8 mouse cellular contexts compared by ENCODE assay signal in the genomic region with DNA sequence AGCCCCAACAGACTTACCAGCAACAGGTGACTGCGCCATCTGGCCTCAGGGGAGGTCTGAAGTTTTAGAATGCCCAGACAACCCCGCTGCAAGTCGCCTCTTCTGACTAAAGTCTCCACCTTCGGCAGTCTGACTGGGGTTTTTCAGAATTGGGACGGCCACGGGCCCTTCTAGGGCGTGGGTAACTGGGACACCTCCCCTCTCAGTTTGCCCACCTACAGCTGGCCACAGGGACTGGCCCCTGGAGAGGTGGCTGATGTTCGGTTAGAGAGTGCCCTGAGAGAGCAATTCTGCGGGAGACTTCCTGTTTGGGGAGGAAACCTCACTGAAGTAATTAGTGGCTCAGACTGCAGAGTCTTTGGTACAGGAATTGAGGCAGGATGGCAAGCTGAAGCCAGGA. TPM values are rescaled to one million over a fixed set of nuclear protein-coding genes. Genes with fewer than 3 reads are reported as not detected.
DNase-seq lines count a peak whose midpoint lies in the region; ATAC-seq and TF ChIP-seq lines count a peak whose summit lies in the region.
"Had no signal": no experiment of that assay in that cellular context is flagged by ENCODE, and none has a peak within 500 bp of the region (broad histone marks: within the 10 kb centered on the region; RNA-seq: fewer than 3 reads in every experiment).

No protein-coding gene starts in this region.

- peaks cover 40% of the 10 kb centered on the region for H3K4me1 ChIP-seq in E14TG2a.4 (replicated peaks; ENCODE audit: low read depth, low read length)
- peaks cover 4% of the 10 kb centered on the region for H3K4me1 ChIP-seq in bone marrow, adult 2 months (ENCODE audit: control insufficient read depth, insufficient read depth, low read length)
- peaks cover 27% of the 10 kb centered on the region for H3K4me1 ChIP-seq in heart, embryonic 13.5 days
- H3K4me1 ChIP-seq in megakaryocyte, embryonic 14.5 days = peaks cover 98% of the 10 kb centered on the region

- no peak for ATAC-seq in heart, embryonic 13.5 days (ENCODE audit: extremely low read depth, insufficient number of reproducible peaks, low FRiP score, low TSS enrichment)

- peak overlapping the region; percentile 51 for H3K4me3 ChIP-seq in E14TG2a.4 (replicated peaks; ENCODE audit: low read length)
- no peak overlapping the region for H3K4me3 ChIP-seq in bone marrow, adult 2 months (replicated peaks; ENCODE audit: control insufficient read depth, low read depth, low read length)
- no peak overlapping the region for H3K4me3 ChIP-seq in heart, embryonic 13.5 days
- peak overlapping the region; percentile 87 for H3K4me3 ChIP-seq in megakaryocyte, embryonic 14.5 days (replicated peaks)

- no peak for DNase-seq in right cerebral cortex, adult 2 months (ENCODE audit: low spot score in 2 of 2)
- DNase-seq in cerebellum, postnatal 10 days = no peak
- no peak for DNase-seq in cerebellum, postnatal 36 days
- DNase-seq: kidney, postnatal 36 days had no signal

- TF ChIP-seq CTCF in E14TG2a.4 (conservative IDR thresholded peaks at IDR 0.05; ENCODE audit: low read length) = no peak
- no peak for TF ChIP-seq CTCF in bone marrow, adult 2 months (IDR thresholded peaks at IDR 0.05; ENCODE audit: control insufficient read depth, insufficient read depth, low read length)

- peaks cover 14% of the 10 kb centered on the region for H3K27me3 ChIP-seq in E14TG2a.4 (ENCODE audit: insufficient read depth, low read length)
- H3K27me3 ChIP-seq in heart, embryonic 13.5 days (replicated peaks) = no peaks in the 10 kb centered on the region
- peaks cover 3% of the 10 kb centered on the region for H3K27me3 ChIP-seq in megakaryocyte, embryonic 14.5 days (replicated peaks)

- H3K36me3 ChIP-seq in E14TG2a.4 (ENCODE audit: insufficient read depth, low read length) = no peaks in the 10 kb centered on the region
- no peaks in the 10 kb centered on the region for H3K36me3 ChIP-seq in heart, embryonic 13.5 days
- H3K36me3 ChIP-seq in megakaryocyte, embryonic 14.5 days (replicated peaks; ENCODE audit: low read length) = no peaks in the 10 kb centered on the region

- peak overlapping the region; percentile 38; the same call in 1 of the 2 replicates for H3K9ac ChIP-seq in heart, embryonic 13.5 days

- no peak for TF ChIP-seq POLR2A in bone marrow, adult 2 months (IDR thresholded peaks at IDR 0.05; ENCODE audit: borderline replicate concordance, control insufficient read depth, low read depth, low read length)

- peak overlapping the region; percentile 75 for H3K27ac ChIP-seq in bone marrow, adult 2 months (ENCODE audit: control insufficient read depth, insufficient read depth, low read depth, low read length, poor library complexity)
- no peak overlapping the region for H3K27ac ChIP-seq in heart, embryonic 13.5 days (replicated peaks)

- peak overlapping the region; percentile 32; the same call in 1 of the 2 replicates for H3K4me2 ChIP-seq in heart, embryonic 13.5 days

- H3K9me3 ChIP-seq in E14TG2a.4 (ENCODE audit: low read length) = no peaks in the 10 kb centered on the region
- no peaks in the 10 kb centered on the region for H3K9me3 ChIP-seq in heart, embryonic 13.5 days
- H3K9me3 ChIP-seq in megakaryocyte, embryonic 14.5 days = no peaks in the 10 kb centered on the region

- 17% methylated on average over 9 of the region's 9 CpGs for WGBS in bone marrow, adult 2 months
- WGBS in heart, embryonic 13.5 days = 43% methylated on average over 9 of the region's 9 CpGs

RNA-seq across cellular contexts. Expression of a gene that starts 13.8 kb away (rescaled TPM):
- polyA plus RNA-seq in bone marrow, adult 2 months (2011; ENCODE audit: insufficient read depth, insufficient read length, low replicate concordance, missing spikeins) = 9.4 and 16.2 TPM in 2 replicates
- 16.2 and 18.7 TPM in 2 replicates for polyA plus RNA-seq in heart, embryonic 13.5 days (2015; fragmentation: Nextera tagmentation; extraction: Ambion mirVana)
- 12.6 and 13.9 TPM in 2 replicates for polyA plus RNA-seq in megakaryocyte, embryonic 14.5 days (2012; ENCODE audit: insufficient read depth, low replicate concordance)

Comparison
In these comparisons a context has a peak if more than half of its experiments do, and no peak if none do; other contexts are left out.
1. H3K4me3 ChIP-seq: peak in E14TG2a.4 (single experiment) and megakaryocyte, embryonic 14.5 days (single experiment); none in bone marrow, adult 2 months (single experiment) and heart, embryonic 13.5 days (single experiment).